Mouse (Mus musculus) adrenal gland, postnatal 25 days (tissue): ENCODE measurements around the gene Cox5b. TPM values are rescaled to one million over a fixed set of nuclear protein-coding genes. Genes with fewer than 3 reads are reported as not detected.

Source experiments
- DNase-seq: peaks from one replicate; pipeline ENCODE4 v3.0.0; 2021; ENCODE audit warnings: mixed read lengths
- microRNA-seq, 2 experiments: library from miRNA; unstranded; fragments of <30 nt; microRNA quantifications; one replicate each; pipeline ENCODE4 v1.2.0; 2021
- total RNA-seq: library from RNA; stranded (reverse); gene quantifications from 2 replicates; pipeline ENCODE4 v1.2.3, GENCODE M21; 2021

Cox5b gene
- total RNA-seq, 1 experiment from 2014 or later = 788 TPM

DNA sequence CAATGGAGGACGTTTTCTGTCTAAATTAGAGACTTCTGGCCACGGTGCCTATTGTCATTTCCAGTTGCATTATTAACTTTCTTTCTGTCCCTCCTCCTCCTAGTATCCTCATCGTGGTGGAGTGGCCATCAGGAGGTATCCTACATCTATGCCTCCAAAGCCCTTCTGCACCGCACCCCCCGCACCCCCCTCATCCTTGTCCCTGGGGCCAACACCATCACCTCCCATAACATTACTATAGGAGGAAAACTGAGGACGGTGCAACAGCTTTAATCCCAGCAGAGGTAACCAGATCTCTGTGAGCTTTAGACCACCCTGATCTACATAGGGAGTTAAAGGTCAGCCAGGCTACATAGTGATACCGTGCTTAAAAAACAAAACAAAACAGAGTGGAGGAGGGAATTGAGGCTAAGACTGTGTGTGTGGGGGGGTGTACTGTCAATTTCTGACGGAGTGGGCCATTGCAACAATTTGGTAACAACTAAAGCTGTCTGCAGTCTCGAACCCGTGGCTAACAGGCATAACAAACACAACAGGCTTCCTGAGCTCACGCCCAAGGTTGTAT lies 496 bp upstream of the Cox5b start:
- no peak for DNase-seq

DNA sequence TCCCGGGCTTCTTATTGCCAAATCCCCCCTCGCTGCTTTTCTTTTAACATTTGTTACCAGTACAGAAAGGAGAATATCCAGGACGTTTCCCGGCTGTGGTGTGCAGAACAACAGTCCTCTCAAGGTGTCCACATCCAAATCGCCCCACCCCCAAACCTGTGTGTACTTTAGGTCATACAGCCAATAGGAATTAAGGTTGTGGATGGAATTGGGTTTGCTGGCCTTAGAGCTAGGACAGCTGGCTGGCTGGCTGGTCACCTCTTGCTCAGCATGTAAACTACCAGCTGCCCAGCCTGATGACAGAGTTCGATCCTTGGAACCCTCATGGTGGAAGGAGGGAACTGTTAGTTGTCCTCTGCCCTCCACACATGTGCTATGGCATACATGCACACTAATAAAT lies 3.6 kb downstream of the Cox5b start:
- DNase-seq = no peak

DNA sequence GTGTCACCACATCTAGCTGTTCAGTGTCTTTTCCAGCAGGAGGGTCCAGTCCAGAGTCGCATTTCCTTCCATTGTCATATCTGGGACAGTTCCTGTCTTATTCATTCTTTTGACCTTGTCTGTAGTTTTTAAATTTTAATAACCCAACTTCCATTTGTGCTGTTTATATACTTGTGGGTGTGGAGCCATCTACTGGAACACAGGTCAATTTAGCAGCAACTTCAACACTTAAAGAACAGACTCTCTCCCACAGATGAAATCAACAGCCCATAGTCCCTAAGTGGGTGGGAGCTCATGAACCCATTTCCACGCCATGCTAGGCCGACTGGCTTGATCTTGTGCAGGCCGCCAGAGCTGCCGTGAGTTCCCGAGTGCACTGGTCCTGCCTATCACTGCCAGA lies 5.2 kb downstream of the Cox5b start:
- no peak for DNase-seq

DNA sequence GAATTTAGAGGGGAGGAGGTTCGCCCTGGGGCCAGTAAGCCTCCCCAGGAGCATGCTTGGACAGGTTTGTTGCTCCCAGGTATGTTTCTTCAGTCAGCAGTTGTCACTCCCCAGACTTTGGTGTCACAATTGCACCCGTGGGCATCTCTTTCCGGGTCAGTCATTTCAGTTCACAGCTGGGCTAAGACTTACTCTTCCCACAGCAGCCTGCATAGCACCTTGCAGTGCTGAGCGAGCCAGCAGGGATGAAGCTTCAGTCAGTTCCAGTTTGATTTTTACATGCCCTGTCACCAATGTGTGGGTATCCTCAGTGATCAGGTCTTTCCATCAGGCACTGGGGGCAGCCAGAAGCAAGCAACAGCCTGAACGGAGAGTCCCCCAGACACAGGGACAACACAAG lies 5.8 kb downstream of the Cox5b start:
- DNase-seq = no peak

DNA sequence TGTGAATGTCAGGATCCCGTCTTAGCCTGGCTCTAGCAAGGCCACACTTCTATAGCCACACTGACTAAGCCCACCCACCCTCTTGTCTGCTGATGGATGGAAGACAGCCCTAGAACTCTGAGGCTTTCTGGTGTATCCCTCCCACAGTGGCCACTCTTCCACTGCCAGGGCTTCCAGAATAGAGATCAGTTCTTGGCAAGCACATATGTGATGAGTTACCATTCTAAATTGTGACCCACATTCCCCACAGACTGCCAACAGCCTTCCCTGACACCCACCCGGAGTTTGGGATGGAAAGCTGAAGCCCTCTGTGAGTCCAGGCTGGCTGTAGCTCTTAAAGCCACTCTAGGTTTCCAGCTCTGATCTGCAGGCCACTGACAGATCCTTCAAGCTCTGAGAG lies 15.9 kb downstream of the Cox5b start:
- no peak for DNase-seq

DNA sequence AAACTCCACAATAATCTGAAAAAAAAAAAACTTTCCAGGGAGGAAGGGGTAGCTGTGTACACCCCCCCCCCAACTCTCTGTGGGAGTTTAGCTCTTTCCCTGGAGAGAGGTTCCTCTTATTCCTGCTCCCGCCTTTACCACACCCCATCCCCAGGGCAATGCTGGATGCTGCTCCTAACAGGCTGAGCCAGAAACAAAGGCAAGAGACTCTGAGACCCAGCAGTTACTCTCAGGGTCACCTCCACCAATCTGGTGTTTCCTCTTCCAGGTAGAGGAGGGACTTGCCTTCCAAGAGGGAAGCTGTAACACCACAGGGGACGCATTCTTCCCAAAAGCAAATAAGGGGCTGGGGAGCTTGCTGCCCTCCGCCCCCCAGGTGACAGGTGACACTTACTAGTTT lies 16.5 kb downstream of the Cox5b start:
- no peak for DNase-seq

DNA sequence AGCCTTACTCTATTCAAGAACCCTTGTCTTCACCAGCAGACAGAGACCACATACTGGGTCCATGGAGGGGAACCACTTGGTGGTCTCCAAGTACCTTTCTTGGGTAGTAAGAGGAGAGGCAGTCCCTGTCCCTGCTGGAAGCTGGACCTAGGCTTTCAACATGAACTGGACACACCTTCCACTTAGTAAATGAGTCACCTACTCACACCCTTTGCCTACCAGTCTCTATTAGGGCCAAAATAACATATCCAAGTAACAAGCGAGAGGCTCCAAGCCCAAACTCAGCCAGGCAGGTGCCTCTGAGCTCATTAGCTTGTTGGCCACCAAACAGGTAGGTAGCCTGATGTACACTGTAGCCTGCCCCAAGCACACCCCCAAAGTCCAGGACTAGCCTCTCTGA lies 17.4 kb downstream of the Cox5b start:
- DNase-seq = no peak

DNA sequence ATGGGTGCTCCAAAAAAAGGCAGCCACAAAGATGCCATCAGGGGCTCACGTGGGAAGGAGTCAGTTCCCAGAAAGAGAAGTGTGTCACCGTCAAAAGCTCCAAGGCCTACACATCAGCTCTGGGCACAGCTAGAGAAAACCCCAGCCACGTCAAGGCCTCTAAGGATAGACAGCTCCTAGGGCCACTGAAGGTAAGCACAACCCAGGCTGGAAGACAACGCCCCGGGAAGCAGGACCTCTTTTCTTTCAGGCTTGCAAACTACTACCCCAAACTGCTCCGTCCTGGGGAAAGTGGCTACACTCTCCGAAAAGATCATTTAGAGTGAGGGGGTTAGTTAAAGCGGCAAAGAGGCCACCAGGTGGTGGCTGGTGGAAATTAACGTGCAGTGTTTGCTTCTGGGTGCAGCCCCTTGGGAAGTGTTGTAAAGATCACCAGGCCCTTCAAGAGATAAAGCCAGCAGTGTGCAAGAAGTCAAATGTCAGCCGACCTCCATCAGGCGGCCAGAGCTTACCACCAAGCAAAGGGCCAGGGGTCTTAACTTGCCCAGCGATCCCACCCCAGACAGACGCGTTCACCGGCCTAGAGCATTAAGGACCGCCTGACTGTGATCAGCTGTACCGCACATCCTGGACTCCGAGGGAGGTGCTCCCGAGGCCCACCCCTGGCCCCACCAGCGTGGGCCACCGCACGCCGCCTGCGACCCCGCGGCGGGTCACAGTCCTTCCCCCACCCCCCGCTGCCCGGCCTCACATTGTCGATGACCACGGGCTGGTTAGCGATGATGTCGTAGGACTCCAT lies 18.0 kb downstream of the Cox5b start:
- peak; percentile 24 for DNase-seq

DNA sequence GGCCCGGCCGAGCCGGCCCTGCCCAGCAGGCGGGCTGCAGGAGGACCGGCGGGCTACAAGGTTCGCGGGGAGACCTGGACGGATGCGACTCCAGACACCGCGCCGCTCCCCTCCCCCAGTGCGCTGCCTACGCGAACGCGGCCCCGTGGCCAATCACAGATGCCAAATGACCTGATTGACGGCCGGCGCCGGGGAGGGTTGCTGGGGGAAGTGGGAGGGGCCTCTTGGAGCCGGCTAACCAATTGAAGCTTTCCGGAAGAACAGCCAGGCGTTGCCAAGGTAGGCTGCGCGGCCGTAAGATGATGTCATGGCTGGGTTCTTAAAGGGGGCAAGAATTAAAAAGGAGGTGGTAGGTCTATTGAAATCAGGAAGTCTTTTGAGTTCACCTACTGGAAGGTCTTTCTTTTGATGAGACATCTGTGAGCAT lies 18.6 kb downstream of the Cox5b start, which contains the start of gene 4933424G06Rik:
Gene 4933424G06Rik (plus strand): TSS at position 296 of the 427 bp plus-strand sequence.
- DNase-seq = peak; percentile 98

DNA sequence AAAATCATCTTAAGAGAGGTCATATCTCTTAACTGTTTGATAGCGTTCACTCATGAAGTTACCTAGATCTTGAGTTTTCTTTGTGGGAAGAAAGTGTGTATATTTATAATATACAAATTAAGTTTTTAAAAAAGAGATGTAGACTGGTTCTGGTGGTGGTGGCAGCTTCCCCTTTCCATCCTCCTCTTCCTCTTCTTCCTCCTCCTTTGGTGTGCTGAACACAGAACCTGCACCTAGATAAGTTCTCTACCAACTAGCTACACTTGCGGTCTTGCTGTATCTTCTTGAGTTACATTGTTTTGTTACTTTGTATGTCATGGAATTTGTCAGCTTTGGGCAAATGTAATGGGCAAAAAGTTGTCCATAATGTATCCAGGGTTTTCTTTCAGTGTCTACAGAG lies 19.9 kb downstream of the Cox5b start:
- no peak for DNase-seq

DNA sequence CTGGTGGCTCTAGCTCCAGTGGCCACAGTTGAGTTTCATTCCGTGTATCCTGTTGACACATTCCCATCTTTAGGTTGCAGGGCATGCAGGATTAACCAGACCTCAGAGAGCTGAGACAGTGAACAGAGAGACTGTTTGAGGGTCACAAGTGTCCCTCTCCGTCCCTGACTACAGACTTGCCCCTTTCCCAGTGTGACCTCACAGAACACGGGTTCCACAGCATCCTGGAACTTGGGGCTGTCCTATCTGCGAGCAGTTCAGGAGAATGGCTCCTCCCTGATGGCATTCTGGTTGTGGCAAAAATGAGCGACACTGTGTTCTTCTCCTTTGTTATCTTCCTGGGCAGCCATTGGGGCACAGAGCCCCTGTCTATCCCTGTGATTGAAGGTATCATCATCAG lies 23.1 kb downstream of the Cox5b start, which contains the start of gene Actr1b:
Gene Actr1b (minus strand): TSS at position 112 of the 400 bp plus-strand sequence.
- DNase-seq = no peak

DNA sequence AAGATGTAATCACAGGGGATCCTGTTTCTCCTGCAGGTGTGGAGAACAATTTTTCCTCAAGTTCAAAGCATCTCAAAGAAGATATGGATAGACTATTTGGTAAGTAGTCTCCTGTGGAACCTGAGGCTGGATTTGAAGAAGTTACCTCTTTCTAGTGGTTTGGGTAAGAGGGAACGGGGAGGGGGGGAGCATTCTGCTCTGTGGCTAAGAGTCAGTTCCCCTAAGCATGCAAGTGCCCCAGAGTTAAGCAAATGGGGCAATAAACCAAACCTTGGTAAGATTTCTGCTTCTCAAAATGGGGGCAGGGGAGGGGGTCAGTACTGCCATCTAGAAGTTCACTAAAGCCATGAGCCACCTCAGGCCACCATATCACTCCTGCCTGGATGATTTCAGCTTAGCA lies 27.5 kb downstream of the Cox5b start:
- DNase-seq = no peak

DNA sequence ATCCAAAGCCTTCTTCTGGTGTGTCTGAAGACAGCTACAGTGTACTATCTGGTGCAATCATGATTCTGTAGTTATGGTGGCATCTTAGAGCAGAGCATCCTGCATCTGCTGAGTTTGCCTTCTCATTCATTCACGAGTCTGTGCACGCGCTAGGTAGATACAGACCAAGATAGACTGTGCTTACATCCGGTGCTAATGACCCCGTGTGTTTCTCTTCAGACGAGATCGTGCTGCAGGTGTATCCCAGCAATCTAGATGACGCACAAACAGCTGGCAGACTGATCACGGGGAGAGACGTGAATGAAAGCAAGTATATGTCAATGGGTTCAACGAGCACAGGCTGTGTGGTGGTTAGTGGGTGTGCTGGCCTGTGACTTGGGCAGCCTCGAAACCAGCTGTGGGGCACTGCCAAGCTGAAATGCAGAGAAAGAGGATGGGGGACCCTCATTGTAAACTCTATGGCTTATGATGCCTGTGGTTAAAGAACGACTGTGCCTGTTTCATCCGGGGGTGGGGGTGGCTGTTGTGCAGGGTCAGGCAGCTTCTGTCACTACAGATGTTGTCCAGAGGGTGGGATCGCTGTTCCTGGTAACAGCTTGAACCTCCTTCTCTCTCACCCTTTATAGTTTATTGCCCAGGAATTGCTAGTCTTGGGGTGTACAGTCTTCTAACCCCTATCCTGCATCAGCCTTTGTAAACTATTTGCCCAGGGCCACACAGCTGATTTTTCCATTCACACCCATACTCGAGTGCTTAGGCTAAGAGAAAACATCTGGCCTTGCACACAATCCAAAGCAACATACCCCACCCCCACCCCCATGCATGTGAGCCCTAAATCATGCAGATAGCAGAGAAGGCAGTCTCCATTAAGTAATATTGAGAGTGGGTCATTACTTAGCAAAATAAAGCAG lies 32.2 kb downstream of the Cox5b start:
- DNase-seq = no peak

DNA sequence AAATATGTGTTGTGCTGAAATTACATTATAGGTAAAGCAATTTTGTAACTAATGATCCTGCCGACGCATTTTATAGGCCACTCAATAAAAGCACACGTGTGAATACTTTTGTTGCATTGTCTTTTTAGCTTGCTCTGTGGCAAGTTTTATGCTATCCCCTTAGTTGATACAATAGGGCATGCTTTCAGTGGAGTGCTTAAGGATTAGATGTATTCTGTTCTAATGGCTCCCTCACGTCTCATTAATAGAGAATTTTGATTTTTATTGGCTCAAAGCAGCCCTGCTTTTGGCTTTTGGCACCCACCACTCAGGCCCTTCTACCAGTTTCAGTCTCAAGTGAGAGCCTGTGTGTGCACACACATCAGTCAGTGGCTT lies 32.8 kb downstream of the Cox5b start:
- no peak for DNase-seq

DNA sequence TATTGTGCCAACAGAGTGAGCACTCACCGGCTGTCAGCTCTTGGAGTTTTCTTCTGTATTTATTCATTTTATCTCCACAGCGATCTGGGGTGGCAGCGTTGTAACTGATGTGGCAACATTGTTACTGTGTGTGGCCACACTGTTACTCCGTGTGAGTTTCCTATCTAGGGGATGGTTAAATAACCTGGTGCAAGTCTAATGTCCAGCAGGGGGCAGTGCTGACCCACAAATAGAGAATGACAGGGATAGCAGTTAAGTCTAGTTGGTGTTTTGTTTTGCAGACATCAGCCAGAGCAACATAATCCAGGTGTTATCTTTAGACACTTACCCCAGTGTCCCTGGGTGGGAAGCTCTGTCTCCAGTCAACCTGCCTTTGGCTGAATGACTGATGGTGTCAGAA lies 46.1 kb downstream of the Cox5b start:
- peak; percentile 83 for DNase-seq

DNA sequence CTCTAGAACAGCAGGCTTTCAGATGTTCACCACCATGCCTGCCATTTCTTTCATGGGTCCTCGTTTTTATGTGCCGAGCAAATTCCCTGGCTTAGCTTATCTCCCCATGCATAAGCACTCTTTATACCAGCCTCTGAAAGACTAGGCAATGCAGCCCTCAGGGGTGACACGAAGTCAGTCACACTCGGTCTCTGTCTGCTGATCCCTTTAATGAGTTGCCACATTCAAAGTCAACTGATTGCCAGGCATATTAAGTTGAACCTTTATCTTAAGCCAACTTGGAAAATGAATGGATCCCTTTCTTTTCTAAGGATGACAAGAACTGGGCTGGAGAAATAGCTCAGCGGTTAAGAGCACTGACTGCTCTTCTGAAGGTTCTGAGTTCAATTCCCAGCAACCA lies 48.0 kb downstream of the Cox5b start:
- DNase-seq = no peak

DNA sequence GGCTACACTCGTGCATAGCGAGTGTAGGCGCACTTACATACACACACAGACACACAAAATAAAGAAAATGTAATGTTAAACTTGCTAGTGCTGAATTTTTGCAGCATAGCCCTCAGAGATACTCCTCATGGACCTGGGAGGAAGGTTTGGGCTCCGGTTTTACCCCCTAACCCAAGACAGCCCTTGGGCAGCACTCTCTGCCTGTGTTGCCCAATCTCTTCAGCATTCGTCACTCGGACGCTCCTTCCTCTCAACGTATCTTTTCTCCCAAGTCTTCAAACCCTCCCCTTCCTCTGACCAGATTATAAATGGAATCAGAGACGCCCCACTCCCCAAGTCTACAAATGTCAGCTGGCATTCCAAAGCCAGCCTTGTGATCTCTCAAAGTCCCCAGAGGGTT lies 51.8 kb downstream of the Cox5b start:
- DNase-seq = no peak

Small RNA genes within 50 kb of the gene (microRNA-seq; reads per million reads assigned to microRNA genes)
- 0 to 0.34 reads per million in 2 experiments for gene Gm24133

Other genes with a start within 250 kb of the Cox5b start
- gene Lman2l, start 246.2 kb upstream of the Cox5b start, total RNA-seq = 49.1 and 54.0 TPM in 2 replicates
- gene Cnnm4, start 219.8 kb upstream of the Cox5b start, total RNA-seq = 4.8 and 5.2 TPM in 2 replicates
- gene Cnnm3, start 179.6 kb upstream of the Cox5b start, total RNA-seq = 36.7 and 53.2 TPM in 2 replicates
- 14.5 and 15.4 TPM in 2 replicates for gene Ankrd23, start 154.6 kb upstream of the Cox5b start, total RNA-seq
- gene Gm42417, start 152.0 kb upstream of the Cox5b start, total RNA-seq = not detected in 2 replicates
- 16.5 and 19.7 TPM in 2 replicates for gene Ankrd39, start 144.0 kb upstream of the Cox5b start, total RNA-seq
- 19.7 and 24.2 TPM in 2 replicates for gene Sema4c, start 133.1 kb upstream of the Cox5b start, total RNA-seq
- gene Fam178b, start 8.3 kb upstream of the Cox5b start, total RNA-seq = 0.67 TPM in 1 of 2 replicates, not detected in the other
- gene 4933424G06Rik, start 18.7 kb downstream of the Cox5b start, total RNA-seq = not detected in 2 replicates
- gene Actr1b, start 23.0 kb downstream of the Cox5b start, total RNA-seq = 119 and 140 TPM in 2 replicates
- 0.58 and 1.5 TPM in 2 replicates for gene Zap70, start 70.3 kb downstream of the Cox5b start, total RNA-seq